Mouse (Mus musculus) stomach, adult 2 months (tissue): Measurements from ENCODE around the gene Rufy1. TPM values are rescaled to one million over a fixed set of nuclear protein-coding genes. Genes with fewer than 3 reads are reported as not detected.

Source experiments
- polyA plus RNA-seq: library from polyadenylated mRNA; depleted of rRNA; stranded (reverse); fragments of >200 nt; gene quantifications from 2 replicates; pipeline ENCODE4 v1.2.3, GENCODE M21; 2012; rRNA removed

The Rufy1 gene
- 7.6 and 9.3 TPM in 2 replicates for polyA plus RNA-seq

DNA sequence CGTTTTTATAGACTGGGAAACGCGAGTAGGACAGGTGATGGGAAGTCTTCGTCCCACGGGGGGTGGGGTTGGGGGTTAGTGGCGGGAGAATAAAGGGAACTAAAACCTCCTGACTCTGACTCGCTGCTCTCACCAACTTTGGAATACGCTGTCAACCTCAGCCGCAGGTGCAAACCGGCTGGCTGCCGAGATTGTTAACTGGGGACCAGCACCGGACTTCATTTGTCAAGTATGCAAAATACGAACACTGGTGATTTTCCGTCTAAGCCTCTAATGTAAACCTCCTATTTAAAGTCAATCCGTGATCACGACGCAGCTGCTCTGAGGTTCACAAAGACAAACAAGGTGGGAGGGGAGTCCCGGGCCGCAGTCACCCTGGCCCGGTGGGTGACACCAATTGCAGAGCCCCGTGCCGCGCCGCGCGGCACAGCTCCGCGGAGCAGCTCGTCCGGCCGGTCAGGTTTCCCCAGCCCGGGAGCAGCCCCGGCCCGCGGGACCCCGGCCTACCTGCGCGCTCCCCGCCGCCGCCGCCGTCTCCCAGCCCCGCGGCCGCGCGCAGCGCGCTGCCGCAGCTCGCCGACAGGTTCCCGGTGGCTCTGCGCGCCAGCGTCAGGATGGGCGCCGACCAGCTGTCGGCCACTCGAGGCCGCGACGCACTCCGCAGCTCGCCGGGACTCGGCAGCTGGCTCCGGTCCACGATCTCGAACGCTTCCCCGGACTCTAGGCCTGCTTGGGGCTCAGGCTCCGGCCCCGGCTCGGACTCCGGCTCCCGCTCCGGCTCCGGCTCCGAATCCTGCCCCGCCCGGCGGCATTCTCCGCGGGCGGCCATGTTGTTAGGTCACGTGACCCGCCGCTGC, at the start of gene Rufy1:
Gene Rufy1, minus strand, starts transcription at position 849 of the 857 bp plus-strand sequence.

DNA sequence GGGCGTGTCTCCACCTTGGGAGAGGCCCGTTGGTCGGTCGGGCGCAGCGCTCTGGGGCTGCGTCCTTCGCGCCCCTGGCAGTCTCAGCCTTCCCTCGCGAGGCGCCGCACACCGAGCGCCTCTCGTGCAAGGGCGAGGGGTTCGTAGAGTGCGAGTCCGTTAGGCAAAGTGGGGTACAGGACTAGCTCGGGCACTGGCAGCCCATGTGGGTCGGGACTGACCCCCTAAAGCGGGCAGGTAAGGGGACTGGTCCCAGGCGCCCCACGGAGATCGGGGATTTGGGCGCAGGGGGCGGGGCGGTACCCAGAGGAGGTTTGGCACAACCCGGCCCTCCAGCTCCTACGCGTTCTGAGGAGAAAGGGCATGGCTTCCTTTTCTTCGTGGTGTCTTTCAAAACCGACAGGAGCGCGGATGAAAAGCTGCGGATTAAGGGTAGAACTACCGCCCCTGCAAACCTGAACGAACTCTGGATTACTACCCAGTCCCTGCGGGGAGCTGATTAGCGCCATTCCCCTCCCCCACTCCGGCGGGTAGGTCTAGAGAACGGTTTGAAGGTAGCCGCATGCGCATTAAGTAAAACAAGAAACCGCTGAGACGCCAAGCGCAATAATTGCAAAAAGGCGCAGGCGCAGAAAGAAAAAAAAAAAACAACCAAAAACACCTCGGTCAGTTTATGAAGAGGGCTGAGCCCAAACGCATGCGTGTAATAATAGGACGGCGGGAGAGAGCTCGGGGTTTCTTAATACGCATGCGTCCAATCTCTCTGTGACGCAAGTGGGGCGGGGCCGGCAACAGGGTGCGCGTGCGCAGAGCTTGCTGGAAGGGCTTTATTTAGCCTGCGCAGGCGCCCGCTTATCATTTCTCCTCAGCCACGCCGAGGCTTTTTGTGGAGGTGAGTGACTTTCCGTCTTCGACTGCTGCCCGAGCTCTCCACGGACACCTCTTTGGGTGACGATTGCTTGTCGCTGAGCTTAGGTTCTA, 53.7 kb downstream of the Rufy1 start, which contains the start of gene Hnrnph1:
Gene Hnrnph1, plus strand, starts transcription at position 80 of the 981 bp plus-strand sequence.

DNA sequence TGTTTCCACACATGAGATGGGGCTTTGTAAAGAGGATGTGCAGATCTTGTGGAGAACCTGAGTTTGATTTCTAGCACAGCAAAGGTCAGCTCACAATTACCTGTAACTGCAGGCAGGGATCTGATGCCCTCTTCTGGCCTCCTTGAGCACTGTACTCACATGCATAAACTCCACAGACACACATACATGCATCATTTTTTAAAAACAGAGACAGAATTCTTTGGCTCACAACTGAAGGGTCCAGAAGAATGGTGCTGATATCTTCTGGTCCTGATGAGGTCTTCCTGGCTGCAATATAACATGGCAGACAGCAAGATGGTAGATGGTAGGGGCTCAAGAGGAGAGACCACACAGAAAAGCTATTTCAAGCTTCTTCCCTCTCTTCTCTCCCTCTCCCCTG, 76.8 kb downstream of the Rufy1 start, which contains the start of gene Cby3:
Gene Cby3, plus strand, starts transcription at position 301 of the 400 bp plus-strand sequence.

Other genes starting within 250 kb of the Rufy1 start
- 79.4 and 111 TPM in 2 replicates for gene Sqstm1, start 220.3 kb downstream of the Rufy1 start, polyA plus RNA-seq
- gene Mgat4b, start 220.2 kb downstream of the Rufy1 start, polyA plus RNA-seq: 75.4 and 163 TPM in 2 replicates
- 43.0 and 77.1 TPM in 2 replicates for gene Ltc4s, start 192.5 kb downstream of the Rufy1 start, polyA plus RNA-seq
- gene Maml1, start 138.8 kb downstream of the Rufy1 start, polyA plus RNA-seq: 6.6 and 7.0 TPM in 2 replicates
- gene Canx, start 105.5 kb downstream of the Rufy1 start, polyA plus RNA-seq: 6.9 and 8.9 TPM in 2 replicates
- gene Cby3, start 76.7 kb downstream of the Rufy1 start, polyA plus RNA-seq: not detected in 2 replicates
- gene Hnrnph1, start 54.1 kb downstream of the Rufy1 start, polyA plus RNA-seq: 3.3 and 5.5 TPM in 2 replicates
- gene Adamts2, start 171.0 kb upstream of the Rufy1 start, polyA plus RNA-seq: 7.9 and 8.0 TPM in 2 replicates